Mouse (Mus musculus) megakaryocyte, embryonic 14.5 days (primary cell): ENCODE measurements around the gene Fam174a.

Experiments
- FLI1 ChIP-seq: IDR thresholded peaks from 2 replicates; pipeline ENCODE4 v1.6.1; 2012; ENCODE audit warnings: low read length, inconsistent platforms, mixed read lengths
- GATA1 ChIP-seq: IDR thresholded peaks from 3 replicates; pipeline ENCODE4 v1.6.1; 2012; ENCODE audit warnings: mixed read lengths, low read length, inconsistent platforms, borderline replicate concordance

GRCm38 (mm10) chr1:95366616-95367373 lies 53.4 kb downstream of the Fam174a start:
- no peak for TF ChIP-seq GATA1
- TF ChIP-seq FLI1, result no peak
